Mouse (Mus musculus) brown adipose tissue, adult 24 weeks (tissue): ENCODE results near the gene Scarb2. TPM values are rescaled to one million over a fixed set of nuclear protein-coding genes. Genes with fewer than 3 reads are reported as not detected.

Source experiments
- H3K27ac ChIP-seq: fragments of 200-500 bp; replicated peaks from 2 replicates; pipeline ENCODE4 v1.5.1; 2012; ENCODE audit warnings: low read depth, mild to moderate bottlenecking, low read length
- H3K4me1 ChIP-seq: fragments of 200-500 bp; 2 replicates; pipeline ENCODE4 v1.6.1; 2012; ENCODE audit warnings: low read length, mixed read lengths; ENCODE audit not compliant: control insufficient read depth, insufficient read depth, insufficient read length
- H3K4me3 ChIP-seq: fragments of 200-500 bp; 2 replicates; pipeline ENCODE4 v1.5.1; 2012; ENCODE audit warnings: low read depth, mild to moderate bottlenecking, low read length, moderate library complexity; ENCODE audit not compliant: insufficient read depth
- polyA plus RNA-seq: library from polyadenylated mRNA; stranded (reverse); fragments of >200 nt; gene quantifications from 2 replicates; pipeline ENCODE4 v1.2.4, GENCODE M21; 2012; ENCODE audit not compliant: missing spikeins, insufficient read depth, insufficient read length

Gene Scarb2
- polyA plus RNA-seq, 1 experiment, result 52.2 TPM

- no peaks in the 10 kb centered on the region for H3K4me1 ChIP-seq
- no peak overlapping the region for H3K4me3 ChIP-seq
- H3K27ac ChIP-seq, result no peak overlapping the region
These were observed 108.5 kb downstream of the Scarb2 start for GRCm38 (mm10) chr5:92398153-92398552.

- H3K27ac ChIP-seq, result no peak overlapping the region
- H3K4me1 ChIP-seq, result no peaks in the 10 kb centered on the region
- no peak overlapping the region for H3K4me3 ChIP-seq
These were observed 110.2 kb downstream of the Scarb2 start for GRCm38 (mm10) chr5:92396476-92396875.

- no peaks in the 10 kb centered on the region for H3K4me1 ChIP-seq
- H3K4me3 ChIP-seq, result no peak overlapping the region
- no peak overlapping the region for H3K27ac ChIP-seq
These were observed 110.9 kb downstream of the Scarb2 start for GRCm38 (mm10) chr5:92395764-92396163.

DNA sequence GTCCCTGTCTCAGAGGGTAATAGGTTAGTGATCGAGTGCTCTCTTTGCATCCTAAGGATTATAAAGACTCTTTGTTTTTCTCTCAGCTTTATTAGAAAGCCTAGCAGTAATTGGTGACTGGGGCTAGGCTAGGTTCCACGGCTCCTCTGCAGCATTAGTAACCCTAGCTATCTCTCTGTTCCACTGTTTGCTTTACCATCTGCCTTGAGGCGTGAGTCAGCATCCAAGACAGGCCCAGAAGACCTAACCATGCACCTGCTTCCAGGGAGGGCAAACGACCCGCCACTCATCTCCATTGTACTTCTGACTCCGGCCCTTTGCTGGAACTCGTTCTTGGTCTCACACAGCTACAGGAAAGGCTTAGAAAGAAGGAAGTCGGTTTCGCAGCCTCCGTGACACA lies 112.8 kb downstream of the Scarb2 start:
- no peak overlapping the region; the same call in 1 of the 2 replicates for H3K4me3 ChIP-seq
- H3K4me1 ChIP-seq, result no peaks in the 10 kb centered on the region
- no peak overlapping the region for H3K27ac ChIP-seq

DNA sequence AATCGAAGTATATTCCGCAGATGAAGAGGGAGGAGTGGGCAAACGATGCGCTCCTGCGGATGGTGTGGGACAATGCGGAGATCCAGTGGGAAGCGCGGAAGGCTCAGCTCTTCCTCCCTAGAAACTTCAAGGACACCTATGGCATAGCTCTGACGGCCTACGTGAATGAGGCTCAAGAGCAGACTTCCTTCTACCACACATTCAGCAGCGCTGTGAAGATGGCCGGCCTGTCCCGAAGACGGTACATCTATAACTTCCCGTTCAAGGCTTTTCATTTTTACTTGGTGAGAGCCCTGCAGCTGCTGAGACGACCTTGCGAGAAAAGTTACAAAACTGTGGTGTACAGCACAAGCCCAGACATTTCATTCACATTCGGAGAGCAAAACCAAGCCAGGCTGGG lies 114.1 kb downstream of the Scarb2 start:
- Histone ChIP-seq H3K4me3 (peak overlapping the region; percentile 16), H3K4me1 (no peaks in the 10 kb centered on the region), H3K27ac (no peak overlapping the region)

Other genes with a start within 250 kb of the Scarb2 start
- gene Naaa, start 228.7 kb downstream of the Scarb2 start, polyA plus RNA-seq, result 18.1 and 22.8 TPM in 2 replicates
- gene Sdad1, start 196.4 kb downstream of the Scarb2 start, polyA plus RNA-seq, result 4.2 and 5.8 TPM in 2 replicates
- 15.5 and 47.1 TPM in 2 replicates for gene Cxcl9, start 178.8 kb downstream of the Scarb2 start, polyA plus RNA-seq
- 163 and 220 TPM in 2 replicates for gene Art3, start 175.0 kb downstream of the Scarb2 start, polyA plus RNA-seq
- 2.7 TPM in 1 of 2 replicates, not detected in the other for gene Cxcl10, start 157.9 kb downstream of the Scarb2 start, polyA plus RNA-seq
- 20.3 and 20.9 TPM in 2 replicates for gene Nup54, start 71.6 kb downstream of the Scarb2 start, polyA plus RNA-seq
- gene Fam47e, start 48.2 kb upstream of the Scarb2 start, polyA plus RNA-seq, result not detected in 2 replicates
- gene Stbd1, start 96.2 kb upstream of the Scarb2 start, polyA plus RNA-seq, result 7.4 and 8.2 TPM in 2 replicates
- gene Ccdc158, start 168.4 kb upstream of the Scarb2 start, polyA plus RNA-seq, result 0.32 and 0.46 TPM in 2 replicates
- 0.50 and 0.59 TPM in 2 replicates for gene Shroom3, start 176.6 kb upstream of the Scarb2 start, polyA plus RNA-seq